Mouse (Mus musculus) intestine, postnatal 0 days (tissue): Measurements from ENCODE around the gene Snx22. TPM values are rescaled to one million over a fixed set of nuclear protein-coding genes. Genes with fewer than 3 reads are reported as not detected.

ENCODE experiments used
- ATAC-seq: fragments of 200-750 bp; cut with Nextera tagmentation; 2 replicates; pipeline ENCODE4 v1.8.0; 2017; ENCODE audit warnings: mild to moderate bottlenecking, moderate TSS enrichment, moderate library complexity
- H3K27ac ChIP-seq: fragments of 300-500 bp; sonication (generic); 2 replicates; pipeline ENCODE4 v1.5.1; 2014; ENCODE audit warnings: mild to moderate bottlenecking, low read depth, low read length, moderate library complexity
- H3K27me3 ChIP-seq: fragments of 300-500 bp; sonication (generic); replicated peaks from 2 replicates; pipeline ENCODE4 v1.6.1; 2014; ENCODE audit warnings: low read length, mixed read lengths; ENCODE audit not compliant: control insufficient read depth, insufficient read depth
- H3K36me3 ChIP-seq: fragments of 300-500 bp; sonication (generic); 2 replicates; pipeline ENCODE4 v1.6.1; 2014; ENCODE audit warnings: mild to moderate bottlenecking, moderate library complexity; ENCODE audit not compliant: control insufficient read depth, insufficient read depth
- H3K4me1 ChIP-seq: fragments of 300-500 bp; sonication (generic); replicated peaks from 2 replicates; pipeline ENCODE4 v1.6.1; 2014; ENCODE audit warnings: antibody characterized with exemption, low read length, mixed read lengths; ENCODE audit not compliant: control insufficient read depth, insufficient read depth
- H3K4me2 ChIP-seq: fragments of 300-500 bp; sonication (generic); replicated peaks from 2 replicates; pipeline ENCODE4 v1.6.1; 2014; ENCODE audit warnings: low read depth, mild to moderate bottlenecking, moderate library complexity
- H3K4me3 ChIP-seq: fragments of 300-500 bp; sonication (generic); 2 replicates; pipeline ENCODE4 v1.5.1; 2014; ENCODE audit warnings: low read depth, low read length
- H3K9ac ChIP-seq: fragments of 300-500 bp; sonication (generic); 2 replicates; pipeline ENCODE4 v1.6.1; 2014; ENCODE audit warnings: mild to moderate bottlenecking, low read depth, low read length
- H3K9me3 ChIP-seq: fragments of 300-500 bp; sonication (generic); 2 replicates; pipeline ENCODE4 v1.6.1; 2016; ENCODE audit warnings: mixed run types; ENCODE audit not compliant: control insufficient read depth
- CTCF ChIP-seq: sonication (generic); IDR thresholded peaks from 2 replicates; pipeline ENCODE4 v1.5.1; 2016; ENCODE audit warnings: low read depth, mild to moderate bottlenecking, control low read depth, antibody characterized with exemption, moderate library complexity
- WGBS: fragments of 180-500 bp; shearing (Covaris S2); extraction: QIAGEN DNeasy Blood & Tissue Kit; methylation state at CpG from one replicate; pipeline ENCODE4 v1.1.7; 2014; 5-methylcytosine and 5-hydroxymethylcytosine counted together
- polyA plus RNA-seq: library from polyadenylated mRNA; unstranded; fragments of >200 nt; fragmentation: Nextera tagmentation; extraction: Ambion mirVana; gene quantifications from 2 replicates; pipeline ENCODE4 v1.2.1, GENCODE M21; 2015

Gene Snx22
- polyA plus RNA-seq, 1 experiment from 2014 or later, result 1.4 TPM

DNA sequence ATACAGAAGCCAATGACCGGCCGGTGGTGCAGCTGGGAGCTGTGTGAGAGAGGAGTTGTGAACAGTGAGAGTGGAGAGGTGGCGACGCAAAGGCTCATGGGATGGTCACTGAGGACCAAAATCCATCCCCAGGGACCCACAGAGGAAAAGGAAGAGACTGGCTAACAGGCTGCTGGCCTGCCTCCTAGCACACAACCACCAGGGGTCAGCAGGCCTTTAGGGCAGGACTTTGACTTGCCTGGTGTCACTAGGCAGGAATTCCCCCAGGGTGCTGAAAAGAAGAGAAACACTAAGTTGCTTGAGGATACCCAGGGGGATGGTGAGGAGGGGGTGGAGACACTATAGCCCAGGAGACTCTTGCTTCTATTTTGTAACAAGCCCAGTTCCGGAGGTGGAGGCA lies 2.0 kb downstream of the Snx22 start:
- peaks cover 42% of the 10 kb centered on the region for H3K36me3 ChIP-seq
- peak; percentile 31; the same call in 1 of the 2 replicates for ATAC-seq
- peaks cover 11% of the 10 kb centered on the region; the same call in 1 of the 2 replicates for H3K27me3 ChIP-seq

GRCm38 (mm10) chr9:66066791-66067190 lies 2.7 kb downstream of the Snx22 start:
- WGBS, result 85% methylated on average over 3 of the region's 3 CpGs

More for the DNA sequence above, 2.0 kb downstream of the Snx22 start:
- peak; percentile 89 for TF ChIP-seq CTCF
- Histone ChIP-seq H3K27ac (no peak overlapping the region), H3K4me3 (no peak overlapping the region), H3K9ac (no peak overlapping the region), H3K4me2 (no peak overlapping the region), H3K4me1 (0 out of 2 replicates have a peak, but pooled peaks cover 8% of the 10 kb centered on the region), H3K9me3 (no peaks in the 10 kb centered on the region)
- WGBS, result 51% methylated on average over 5 of the region's 5 CpGs

DNA sequence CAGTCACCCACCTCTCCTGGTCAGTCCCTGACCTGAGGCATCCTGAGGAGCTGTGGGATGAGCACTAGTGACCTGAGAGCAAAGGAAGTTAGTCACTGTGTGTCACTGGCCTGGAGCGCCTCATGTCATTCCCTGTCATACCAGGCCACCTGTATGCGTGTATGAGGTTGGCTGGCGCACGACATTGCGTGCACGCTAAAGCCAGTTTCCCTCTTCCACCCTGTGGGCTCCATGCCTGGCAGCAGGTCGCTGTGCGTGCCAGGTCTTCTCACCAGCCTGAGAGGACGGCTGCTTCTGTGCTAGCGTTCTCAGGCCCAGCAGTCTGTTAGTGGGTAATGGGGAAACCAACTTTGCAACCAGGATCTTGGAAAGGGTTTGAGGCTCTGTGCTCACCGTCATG lies 5.2 kb downstream of the Snx22 start:
- no peak overlapping the region for H3K4me3 ChIP-seq
- WGBS, result 96% methylated on average over 11 of the region's 11 CpGs
- peaks cover 11% of the 10 kb centered on the region; the same call in 1 of the 2 replicates for H3K27me3 ChIP-seq
- H3K9me3 ChIP-seq, result no peaks in the 10 kb centered on the region
- H3K4me2 ChIP-seq, result no peak overlapping the region
- H3K4me1 ChIP-seq, result 0 out of 2 replicates have a peak, but pooled peaks cover 12% of the 10 kb centered on the region
- H3K36me3 ChIP-seq, result peaks cover 48% of the 10 kb centered on the region
- no peak overlapping the region for H3K9ac ChIP-seq
- ATAC-seq, result no peak
- H3K27ac ChIP-seq, result no peak overlapping the region
- TF ChIP-seq CTCF, result no peak

More at GRCm38 (mm10) chr9:66066791-66067190, 2.7 kb downstream of the Snx22 start:
- no peak overlapping the region for H3K4me3 ChIP-seq
- no peak overlapping the region for H3K27ac ChIP-seq
- no peak overlapping the region for H3K9ac ChIP-seq
- peaks cover 44% of the 10 kb centered on the region for H3K36me3 ChIP-seq
- ATAC-seq, result no peak
- H3K9me3 ChIP-seq, result no peaks in the 10 kb centered on the region
- 0 out of 2 replicates have a peak, but pooled peaks cover 8% of the 10 kb centered on the region for H3K4me1 ChIP-seq
- no peak for TF ChIP-seq CTCF
- no peak overlapping the region for H3K4me2 ChIP-seq
- peaks cover 11% of the 10 kb centered on the region; the same call in 1 of the 2 replicates for H3K27me3 ChIP-seq

- 0 out of 2 replicates have a peak, but pooled peaks cover 9% of the 10 kb centered on the region for H3K4me1 ChIP-seq
- ATAC-seq, result no peak
- no peak overlapping the region for H3K27ac ChIP-seq
- H3K9me3 ChIP-seq, result no peaks in the 10 kb centered on the region
- H3K4me2 ChIP-seq, result no peak overlapping the region
- H3K36me3 ChIP-seq, result peaks cover 48% of the 10 kb centered on the region
- no peak for TF ChIP-seq CTCF
- WGBS, result 94% methylated on average over 3 of the region's 3 CpGs
- peaks cover 3% of the 10 kb centered on the region; the same call in 1 of the 2 replicates for H3K27me3 ChIP-seq
- H3K9ac ChIP-seq, result no peak overlapping the region
- no peak overlapping the region for H3K4me3 ChIP-seq
Measured at GRCm38 (mm10) chr9:66063446-66063845, 6.1 kb downstream of the Snx22 start.

GRCm38 (mm10) chr9:66061656-66062055 lies 7.9 kb downstream of the Snx22 start:
- peaks cover 42% of the 10 kb centered on the region for H3K36me3 ChIP-seq
- ATAC-seq, result no peak
- H3K9ac ChIP-seq, result no peak overlapping the region
- H3K4me2 ChIP-seq, result peak overlapping the region; percentile 87
- 0 out of 2 replicates have a peak, but pooled peaks cover 9% of the 10 kb centered on the region for H3K4me1 ChIP-seq
- no peak overlapping the region for H3K27ac ChIP-seq
- H3K4me3 ChIP-seq, result no peak overlapping the region
- no peaks in the 10 kb centered on the region for H3K27me3 ChIP-seq
- no peaks in the 10 kb centered on the region for H3K9me3 ChIP-seq
- TF ChIP-seq CTCF, result no peak
- 80% methylated on average over 3 of the region's 3 CpGs for WGBS

- Histone ChIP-seq H3K4me3 (peak overlapping the region; percentile 83), H3K9ac (peak overlapping the region; percentile 80), H3K4me1 (0 out of 2 replicates have a peak, but pooled peaks cover 9% of the 10 kb centered on the region), H3K9me3 (no peaks in the 10 kb centered on the region), H3K27me3 (no peaks in the 10 kb centered on the region), H3K4me2 (peak overlapping the region; percentile 87), H3K27ac (no peak overlapping the region), H3K36me3 (peaks cover 35% of the 10 kb centered on the region)
- WGBS, result 11% methylated on average over 4 of the region's 4 CpGs
- TF ChIP-seq CTCF, result no peak
- ATAC-seq, result no peak
Measured at GRCm38 (mm10) chr9:66060986-66061385, 8.5 kb downstream of the Snx22 start.

- no peaks in the 10 kb centered on the region for H3K9me3 ChIP-seq
- peak overlapping the region; percentile 78 for H3K27ac ChIP-seq
- under 1% methylated on average over 20 of the region's 20 CpGs for WGBS
- no peaks in the 10 kb centered on the region for H3K27me3 ChIP-seq
- peak overlapping the region; percentile 83 for H3K4me3 ChIP-seq
- no peak for TF ChIP-seq CTCF
- peaks cover 28% of the 10 kb centered on the region for H3K36me3 ChIP-seq
- H3K4me1 ChIP-seq, result 0 out of 2 replicates have a peak, but pooled peaks cover 9% of the 10 kb centered on the region
- peak overlapping the region; percentile 80 for H3K9ac ChIP-seq
- peak; percentile 74 for ATAC-seq
- peak overlapping the region; percentile 87 for H3K4me2 ChIP-seq
Measured at GRCm38 (mm10) chr9:66060308-66060647, 9.2 kb downstream of the Snx22 start.
